Mouse (Mus musculus): ENCODE data around the gene Aldh1b1. TPM values are rescaled to one million over a fixed set of nuclear protein-coding genes. Genes with fewer than 3 reads are reported as not detected.

Gene Aldh1b1
- polyA plus RNA-seq, 1 experiment: not detected

GRCm38 (mm10) chr4:45767891-45768558 is 30.8 kb upstream of the Aldh1b1 start:
- Histone ChIP-seq H3K27me3 (ENCODE audit: control insufficient read depth, insufficient read depth, insufficient read length) (peaks cover 69% of the 10 kb centered on the region), H3K4me3 (ENCODE audit: insufficient read depth, poor library complexity, severe bottlenecking) (no peak overlapping the region), H3K79me3 (ENCODE audit: low read depth) (no peaks in the 10 kb centered on the region), H3ac (ENCODE audit: control insufficient read depth, insufficient read length, low read depth) (no peak overlapping the region), H3K36me3 (ENCODE audit: control insufficient read depth, insufficient read depth) (no peaks in the 10 kb centered on the region), H3K79me2 (ENCODE audit: control insufficient read depth, insufficient read depth) (no peaks in the 10 kb centered on the region)
- no peak for TF ChIP-seq CEBPB (IDR thresholded peaks at IDR 0.05; ENCODE audit: low read depth)
- TF ChIP-seq USF1 (IDR thresholded peaks at IDR 0.05; ENCODE audit: low read depth): peak; percentile 33

GRCm38 (mm10) chr4:45769141-45769540 is 29.7 kb upstream of the Aldh1b1 start:
- Histone ChIP-seq H3K79me2 (ENCODE audit: control insufficient read depth, insufficient read depth) (no peaks in the 10 kb centered on the region), H3K36me3 (ENCODE audit: control insufficient read depth, insufficient read depth) (no peaks in the 10 kb centered on the region), H3K4me3 (ENCODE audit: insufficient read depth, poor library complexity, severe bottlenecking) (no peak overlapping the region), H3K79me3 (ENCODE audit: low read depth) (no peaks in the 10 kb centered on the region), H3K27me3 (ENCODE audit: control insufficient read depth, insufficient read depth, insufficient read length) (peaks cover 62% of the 10 kb centered on the region), H3ac (ENCODE audit: control insufficient read depth, insufficient read length, low read depth) (no peak overlapping the region)
- no peak for TF ChIP-seq MYOD1 (IDR thresholded peaks at IDR 0.05; ENCODE audit: control insufficient read depth, insufficient read length, low read depth)
- TF ChIP-seq USF1 (IDR thresholded peaks at IDR 0.05; ENCODE audit: low read depth): no peak
- TF ChIP-seq MYOG (IDR thresholded peaks at IDR 0.05; ENCODE audit: control insufficient read depth, extremely low read depth, insufficient read length): no peak
- no peak for TF ChIP-seq FOSL1 (IDR thresholded peaks at IDR 0.05; ENCODE audit: insufficient read depth, low read length, poor library complexity, severe bottlenecking)
- TF ChIP-seq CEBPB (IDR thresholded peaks at IDR 0.05; ENCODE audit: low read depth): no peak
- TF ChIP-seq MAX (IDR thresholded peaks at IDR 0.05): no peak
- TF ChIP-seq CTCF (IDR thresholded peaks at IDR 0.05; ENCODE audit: control insufficient read depth, insufficient read depth, insufficient read length): no peak

- no peak for TF ChIP-seq CTCF (IDR thresholded peaks at IDR 0.05; ENCODE audit: control insufficient read depth, insufficient read depth, insufficient read length)
- no peak for TF ChIP-seq USF1 (IDR thresholded peaks at IDR 0.05; ENCODE audit: low read depth)
- TF ChIP-seq MAX (IDR thresholded peaks at IDR 0.05): no peak
- TF ChIP-seq CEBPB (IDR thresholded peaks at IDR 0.05; ENCODE audit: low read depth): no peak
- no peak for TF ChIP-seq FOSL1 (IDR thresholded peaks at IDR 0.05; ENCODE audit: insufficient read depth, low read length, poor library complexity, severe bottlenecking)
- no peak for TF ChIP-seq MYOD1 (IDR thresholded peaks at IDR 0.05; ENCODE audit: control insufficient read depth, insufficient read length, low read depth)
- TF ChIP-seq MYOG (IDR thresholded peaks at IDR 0.05; ENCODE audit: control insufficient read depth, extremely low read depth, insufficient read length): no peak
- H3K27me3 ChIP-seq (ENCODE audit: control insufficient read depth, insufficient read depth, insufficient read length): peaks cover 54% of the 10 kb centered on the region
- no peak overlapping the region for H3K4me3 ChIP-seq (ENCODE audit: insufficient read depth, poor library complexity, severe bottlenecking)
These were observed 28.8 kb upstream of the Aldh1b1 start for GRCm38 (mm10) chr4:45769791-45770637.

GRCm38 (mm10) chr4:45770638-45771033 is 28.2 kb upstream of the Aldh1b1 start:
- Histone ChIP-seq H3K27me3 (ENCODE audit: control insufficient read depth, insufficient read depth, insufficient read length) (peaks cover 53% of the 10 kb centered on the region), H3ac (ENCODE audit: control insufficient read depth, insufficient read length, low read depth) (no peak overlapping the region), H3K79me2 (ENCODE audit: control insufficient read depth, insufficient read depth) (no peaks in the 10 kb centered on the region), H3K79me3 (ENCODE audit: low read depth) (no peaks in the 10 kb centered on the region), H3K36me3 (ENCODE audit: control insufficient read depth, insufficient read depth) (no peaks in the 10 kb centered on the region), H3K4me3 (ENCODE audit: insufficient read depth, poor library complexity, severe bottlenecking) (no peak overlapping the region)
- TF ChIP-seq CEBPB (IDR thresholded peaks at IDR 0.05; ENCODE audit: low read depth): no peak
- TF ChIP-seq MYOD1 (IDR thresholded peaks at IDR 0.05; ENCODE audit: control insufficient read depth, insufficient read length, low read depth): no peak
- no peak for TF ChIP-seq FOSL1 (IDR thresholded peaks at IDR 0.05; ENCODE audit: insufficient read depth, low read length, poor library complexity, severe bottlenecking)
- no peak for TF ChIP-seq MYOG (IDR thresholded peaks at IDR 0.05; ENCODE audit: control insufficient read depth, extremely low read depth, insufficient read length)
- no peak for TF ChIP-seq MAX (IDR thresholded peaks at IDR 0.05)
- TF ChIP-seq USF1 (IDR thresholded peaks at IDR 0.05; ENCODE audit: low read depth): no peak
- no peak for TF ChIP-seq CTCF (IDR thresholded peaks at IDR 0.05; ENCODE audit: control insufficient read depth, insufficient read depth, insufficient read length)

More at GRCm38 (mm10) chr4:45769791-45770637, 28.8 kb upstream of the Aldh1b1 start:
- Histone ChIP-seq H3ac (ENCODE audit: control insufficient read depth, insufficient read length, low read depth) (no peak overlapping the region), H3K36me3 (ENCODE audit: control insufficient read depth, insufficient read depth) (no peaks in the 10 kb centered on the region), H3K79me2 (ENCODE audit: control insufficient read depth, insufficient read depth) (no peaks in the 10 kb centered on the region), H3K79me3 (ENCODE audit: low read depth) (no peaks in the 10 kb centered on the region)

- no peaks in the 10 kb centered on the region for H3K79me3 ChIP-seq (ENCODE audit: low read depth)
- H3K36me3 ChIP-seq (ENCODE audit: control insufficient read depth, insufficient read depth): no peaks in the 10 kb centered on the region
- peaks cover 54% of the 10 kb centered on the region for H3K27me3 ChIP-seq (ENCODE audit: control insufficient read depth, insufficient read depth, insufficient read length)
- H3ac ChIP-seq (ENCODE audit: control insufficient read depth, insufficient read length, low read depth): no peak overlapping the region
- no peak overlapping the region for H3K4me3 ChIP-seq (ENCODE audit: insufficient read depth, poor library complexity, severe bottlenecking)
- TF ChIP-seq CEBPB (IDR thresholded peaks at IDR 0.05; ENCODE audit: low read depth) (no peak), MYOG (IDR thresholded peaks at IDR 0.05; ENCODE audit: control insufficient read depth, extremely low read depth, insufficient read length) (no peak), MYOD1 (IDR thresholded peaks at IDR 0.05; ENCODE audit: control insufficient read depth, insufficient read length, low read depth) (no peak), CTCF (IDR thresholded peaks at IDR 0.05; ENCODE audit: control insufficient read depth, insufficient read depth, insufficient read length) (no peak), MAX (IDR thresholded peaks at IDR 0.05) (no peak), USF1 (IDR thresholded peaks at IDR 0.05; ENCODE audit: low read depth) (no peak), FOSL1 (IDR thresholded peaks at IDR 0.05; ENCODE audit: insufficient read depth, low read length, poor library complexity, severe bottlenecking) (no peak)
- no peaks in the 10 kb centered on the region for H3K79me2 ChIP-seq (ENCODE audit: control insufficient read depth, insufficient read depth)
These were observed 27.6 kb upstream of the Aldh1b1 start for GRCm38 (mm10) chr4:45771173-45771572.
